Mouse (Mus musculus): ENCODE measurements at regions not wholly inside any gene's neighbourhood (a gene's known extent, or its start where the extent isn't known, plus 50 kb on each side); places are given as distances from the start of the nearest gene placed in this dataset.

DNA sequence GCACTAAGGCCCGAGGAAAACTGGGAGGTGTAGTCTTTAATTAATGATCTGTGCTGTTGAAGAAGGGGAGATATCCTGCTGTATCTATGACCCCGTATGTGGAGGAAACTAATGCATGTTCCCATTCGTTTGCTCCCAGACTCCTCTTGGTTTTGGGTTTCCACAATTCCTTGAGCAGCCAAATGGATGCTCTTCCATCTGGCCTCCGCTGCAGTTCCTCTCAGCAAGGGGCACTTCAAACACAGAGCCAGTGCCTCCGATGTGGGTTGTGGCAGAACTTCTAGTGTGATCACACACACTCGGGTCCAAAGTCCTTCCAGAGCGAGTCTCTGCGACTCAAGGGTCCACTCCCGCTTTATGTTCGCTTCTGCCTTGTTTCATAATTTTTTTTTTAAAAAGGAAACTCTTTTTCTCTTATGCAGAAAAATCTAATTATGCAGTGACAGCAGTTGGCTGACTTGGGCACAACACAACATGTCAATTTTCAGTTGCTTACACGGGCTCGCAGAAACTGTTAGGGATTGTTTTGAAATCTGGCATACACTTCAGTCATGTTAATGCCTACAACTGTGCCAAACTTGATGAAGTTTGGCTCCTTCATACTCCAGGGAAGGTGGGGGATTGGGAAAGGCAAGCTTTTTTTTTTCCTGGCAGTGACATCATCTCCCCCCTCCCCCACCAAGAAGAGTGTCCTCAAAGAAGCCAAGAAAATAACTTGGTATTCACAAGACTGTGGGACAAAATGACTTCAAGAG is 163.2 kb downstream of the Gm11011 start:
- Histone ChIP-seq H3K27me3 (ENCODE audit: control insufficient read depth, insufficient read depth, low read length) (no peaks in the 10 kb centered on the region), H3K27ac (no peak overlapping the region), H3K9ac (no peak overlapping the region), H3K4me2 (replicated peaks) (no peak overlapping the region), H3K36me3 (replicated peaks; ENCODE audit: control insufficient read depth, insufficient read depth) (no peaks in the 10 kb centered on the region), H3K4me1 (replicated peaks; ENCODE audit: control insufficient read depth, insufficient read depth, low read length) (no peaks in the 10 kb centered on the region), H3K9me3 (ENCODE audit: control insufficient read depth, low read length) (no peaks in the 10 kb centered on the region), H3K4me3 (replicated peaks; ENCODE audit: low read length) (no peak overlapping the region)
- ATAC-seq (ENCODE audit: low FRiP score) (no peak), DNase-seq (ENCODE audit: low spot score) (no peak)
- 77% methylated on average over 12 of the region's 12 CpGs for WGBS

DNA sequence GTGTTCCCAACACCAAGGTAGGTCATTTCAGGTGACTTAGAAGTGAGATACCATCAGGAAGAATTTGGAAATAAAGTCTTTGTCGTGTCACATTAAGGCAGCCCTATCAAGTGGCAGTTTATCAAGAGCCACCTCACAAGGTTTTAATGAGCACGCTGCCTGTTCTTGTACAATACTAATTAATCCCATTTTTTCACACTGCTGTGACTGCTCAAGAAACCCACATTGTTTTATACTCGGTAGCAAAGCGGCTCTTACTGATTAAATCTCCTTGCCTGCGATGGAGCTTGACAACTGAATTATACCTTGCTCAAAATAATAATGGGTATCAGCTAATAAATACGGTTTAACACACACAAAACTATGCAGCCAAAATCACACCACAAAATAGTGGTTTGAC is 175.2 kb downstream of the Gm11011 start:
- no peak overlapping the region for H3K4me3 ChIP-seq (replicated peaks; ENCODE audit: low read length)
- no peaks in the 10 kb centered on the region for H3K9me3 ChIP-seq (ENCODE audit: control insufficient read depth, low read length)
- H3K27ac ChIP-seq, result 0 out of 2 replicates have a peak overlapping the region, but pooled peaks have one; percentile 9
- H3K36me3 ChIP-seq (replicated peaks; ENCODE audit: control insufficient read depth, insufficient read depth), result no peaks in the 10 kb centered on the region
- H3K4me1 ChIP-seq (replicated peaks; ENCODE audit: control insufficient read depth, insufficient read depth, low read length), result no peaks in the 10 kb centered on the region
- no peak overlapping the region for H3K4me2 ChIP-seq (replicated peaks)
- ATAC-seq (ENCODE audit: low FRiP score), result no peak
- no peak overlapping the region for H3K9ac ChIP-seq
- DNase-seq (ENCODE audit: low spot score), result no peak
- WGBS, result 47% methylated on average over 6 of the region's 6 CpGs
- no peaks in the 10 kb centered on the region for H3K27me3 ChIP-seq (ENCODE audit: control insufficient read depth, insufficient read depth, low read length)

DNA sequence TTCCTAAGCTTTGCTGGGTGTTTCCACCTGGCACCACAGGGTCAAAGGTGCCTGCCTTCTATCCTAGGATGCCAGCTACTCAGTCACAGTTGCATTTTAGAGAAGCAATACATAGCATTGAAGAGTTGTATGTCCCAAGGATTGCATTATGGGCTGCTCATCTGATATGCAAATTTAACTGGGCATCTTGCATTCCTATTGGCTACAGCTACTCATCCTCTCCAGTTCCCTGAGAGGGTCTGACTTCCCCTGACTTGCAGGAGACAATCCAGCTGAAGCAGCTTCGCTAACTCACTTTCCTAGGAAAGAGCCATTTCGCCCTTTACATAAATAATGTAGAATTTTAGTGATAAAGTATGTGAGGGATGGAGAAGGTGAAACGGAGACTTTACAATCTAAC is 177.5 kb downstream of the Gm11011 start:
- Histone ChIP-seq H3K4me1 (replicated peaks; ENCODE audit: control insufficient read depth, insufficient read depth, low read length) (peaks cover 8% of the 10 kb centered on the region), H3K9ac (no peak overlapping the region), H3K4me3 (replicated peaks; ENCODE audit: low read length) (no peak overlapping the region), H3K27ac (peak overlapping the region; percentile 39; the same call in 1 of the 2 replicates), H3K9me3 (ENCODE audit: control insufficient read depth, low read length) (no peaks in the 10 kb centered on the region), H3K36me3 (replicated peaks; ENCODE audit: control insufficient read depth, insufficient read depth) (no peaks in the 10 kb centered on the region), H3K27me3 (ENCODE audit: control insufficient read depth, insufficient read depth, low read length) (no peaks in the 10 kb centered on the region), H3K4me2 (replicated peaks) (no peak overlapping the region)
- 57% methylated on average over 3 of the region's 3 CpGs for WGBS
- no peak for ATAC-seq (ENCODE audit: low FRiP score)
- DNase-seq (ENCODE audit: low spot score), result no peak

DNA sequence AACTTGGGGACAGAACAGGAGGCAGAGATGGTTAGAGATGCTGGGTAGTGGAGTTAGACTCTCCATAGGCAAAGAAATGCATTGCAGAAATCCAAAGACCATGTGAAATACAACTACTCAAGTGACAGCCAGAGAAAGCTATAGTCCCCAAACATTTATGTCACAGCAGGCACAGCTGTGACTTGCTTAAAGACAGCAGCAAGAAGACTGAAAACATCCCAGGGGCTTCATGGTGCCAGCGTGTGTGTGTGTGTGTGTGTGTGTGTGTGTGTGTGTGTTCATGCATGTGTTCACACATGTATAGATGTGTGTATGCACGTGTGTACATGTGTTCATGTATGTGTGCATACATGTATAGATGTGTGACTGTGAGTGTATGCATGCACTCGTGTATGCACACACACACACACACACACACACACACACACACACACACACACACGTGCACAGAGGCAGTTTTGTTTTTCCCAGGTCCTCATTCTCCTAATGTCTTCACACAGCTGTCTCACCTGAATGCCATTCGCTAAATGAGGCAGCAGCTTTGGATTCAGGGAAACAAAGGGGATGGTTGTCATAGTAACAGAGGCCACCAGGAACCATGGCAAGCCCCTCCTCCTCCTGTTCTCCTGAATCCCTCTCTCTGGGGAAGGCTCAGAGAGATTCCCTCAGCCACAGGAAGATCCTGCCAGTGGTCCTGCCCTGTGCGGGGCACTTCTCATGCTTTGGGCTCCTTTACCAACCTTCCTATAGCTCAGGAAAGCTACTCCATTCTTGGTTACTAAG is 182.4 kb downstream of the Gm11011 start:
- H3K4me1 ChIP-seq (replicated peaks; ENCODE audit: control insufficient read depth, insufficient read depth, low read length), result peaks cover 14% of the 10 kb centered on the region
- H3K27ac ChIP-seq, result peak overlapping the region; percentile 92
- H3K4me2 ChIP-seq (replicated peaks), result peak overlapping the region; percentile 13; the same call in 1 of the 2 replicates
- no peaks in the 10 kb centered on the region for H3K27me3 ChIP-seq (ENCODE audit: control insufficient read depth, insufficient read depth, low read length)
- WGBS, result 16% methylated on average over 6 of the region's 6 CpGs
- no peaks in the 10 kb centered on the region for H3K9me3 ChIP-seq (ENCODE audit: control insufficient read depth, low read length)
- ATAC-seq (ENCODE audit: low FRiP score) (peak; percentile 93), DNase-seq (ENCODE audit: low spot score) (peak; percentile 86)
- H3K9ac ChIP-seq, result peak overlapping the region; percentile 37; the same call in 1 of the 2 replicates
- no peaks in the 10 kb centered on the region for H3K36me3 ChIP-seq (replicated peaks; ENCODE audit: control insufficient read depth, insufficient read depth)
- H3K4me3 ChIP-seq (replicated peaks; ENCODE audit: low read length), result no peak overlapping the region

DNA sequence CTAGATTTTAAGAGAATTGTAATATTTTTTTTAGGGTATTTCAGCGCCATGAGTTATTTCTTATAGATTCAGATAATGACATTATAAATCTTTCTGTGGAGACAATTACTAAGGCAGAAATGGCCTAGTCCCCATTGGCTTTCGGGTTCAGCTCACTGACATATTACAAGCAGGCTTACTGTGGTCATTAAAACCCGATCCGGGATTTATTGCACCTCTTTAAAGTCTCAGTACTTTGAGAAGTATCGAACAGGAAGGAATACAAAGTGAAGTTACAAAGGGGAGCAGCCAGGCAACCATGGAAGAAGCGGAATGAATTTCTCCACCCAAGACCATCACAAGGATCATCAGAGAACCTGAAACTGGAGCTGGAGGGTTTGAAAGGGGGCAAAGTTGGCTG is 189.8 kb downstream of the Gm11011 start:
- 75% methylated on average over 6 of the region's 6 CpGs for WGBS
- H3K4me1 ChIP-seq (replicated peaks; ENCODE audit: control insufficient read depth, insufficient read depth, low read length), result no peaks in the 10 kb centered on the region
- no peak for ATAC-seq (ENCODE audit: low FRiP score)
- no peaks in the 10 kb centered on the region for H3K36me3 ChIP-seq (replicated peaks; ENCODE audit: control insufficient read depth, insufficient read depth)
- H3K4me3 ChIP-seq (replicated peaks; ENCODE audit: low read length), result no peak overlapping the region
- no peak overlapping the region for H3K27ac ChIP-seq
- no peak for DNase-seq (ENCODE audit: low spot score)
- H3K27me3 ChIP-seq (ENCODE audit: control insufficient read depth, insufficient read depth, low read length), result no peaks in the 10 kb centered on the region
- H3K4me2 ChIP-seq (replicated peaks), result no peak overlapping the region
- H3K9ac ChIP-seq, result no peak overlapping the region
- no peaks in the 10 kb centered on the region for H3K9me3 ChIP-seq (ENCODE audit: control insufficient read depth, low read length)

DNA sequence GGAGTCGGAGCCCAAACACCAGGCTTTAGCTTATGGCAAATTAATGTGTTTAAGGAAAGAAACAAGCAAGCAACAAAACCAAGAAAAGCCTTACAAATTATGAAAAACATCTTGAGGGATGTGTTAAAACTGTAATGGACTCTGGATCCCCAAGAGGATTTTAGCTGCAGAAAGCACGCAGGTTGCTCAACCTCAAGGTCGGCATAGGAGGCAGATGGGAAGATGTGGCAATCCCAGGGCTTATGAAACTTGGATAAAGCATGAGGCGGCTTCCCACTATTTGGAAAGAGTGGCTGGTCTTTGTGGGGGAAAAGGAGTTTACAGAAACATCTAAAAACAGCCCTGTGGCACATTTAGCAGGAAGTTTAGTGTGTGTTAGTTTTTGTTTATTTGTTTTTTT is 190.5 kb downstream of the Gm11011 start:
- no peaks in the 10 kb centered on the region for H3K27me3 ChIP-seq (ENCODE audit: control insufficient read depth, insufficient read depth, low read length)
- no peak overlapping the region for H3K4me2 ChIP-seq (replicated peaks)
- DNase-seq (ENCODE audit: low spot score) (no peak), ATAC-seq (ENCODE audit: low FRiP score) (no peak)
- H3K27ac ChIP-seq, result no peak overlapping the region
- WGBS, result 86% methylated on average over 4 of the region's 4 CpGs
- no peaks in the 10 kb centered on the region for H3K36me3 ChIP-seq (replicated peaks; ENCODE audit: control insufficient read depth, insufficient read depth)
- no peaks in the 10 kb centered on the region for H3K9me3 ChIP-seq (ENCODE audit: control insufficient read depth, low read length)
- no peaks in the 10 kb centered on the region for H3K4me1 ChIP-seq (replicated peaks; ENCODE audit: control insufficient read depth, insufficient read depth, low read length)
- H3K4me3 ChIP-seq (replicated peaks; ENCODE audit: low read length), result no peak overlapping the region
- no peak overlapping the region for H3K9ac ChIP-seq

DNA sequence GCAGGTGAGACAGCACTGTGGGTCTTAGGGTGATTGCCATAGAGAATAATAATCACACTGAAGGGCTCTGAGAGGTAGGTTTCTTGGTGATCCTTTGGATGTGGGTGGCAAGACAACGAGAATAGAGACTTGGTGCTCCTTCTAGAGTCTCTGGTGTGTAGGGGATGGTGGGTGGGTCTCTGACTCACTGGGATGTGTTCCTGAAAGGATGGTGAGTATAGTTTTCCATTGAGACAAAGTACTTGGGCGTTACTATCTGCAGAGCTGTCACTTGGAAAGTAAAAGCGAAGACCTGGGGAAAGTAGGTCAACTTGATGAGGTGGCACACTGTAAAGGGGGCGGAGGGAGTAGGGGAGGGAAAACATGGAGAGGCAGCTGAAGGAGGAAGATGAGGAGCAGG is 191.3 kb downstream of the Gm11011 start:
- Histone ChIP-seq H3K9ac (no peak overlapping the region), H3K36me3 (replicated peaks; ENCODE audit: control insufficient read depth, insufficient read depth) (no peaks in the 10 kb centered on the region), H3K4me2 (replicated peaks) (no peak overlapping the region), H3K9me3 (ENCODE audit: control insufficient read depth, low read length) (no peaks in the 10 kb centered on the region), H3K27me3 (ENCODE audit: control insufficient read depth, insufficient read depth, low read length) (no peaks in the 10 kb centered on the region), H3K4me3 (replicated peaks; ENCODE audit: low read length) (no peak overlapping the region), H3K4me1 (replicated peaks; ENCODE audit: control insufficient read depth, insufficient read depth, low read length) (no peaks in the 10 kb centered on the region), H3K27ac (no peak overlapping the region)
- 83% methylated on average over 4 of the region's 4 CpGs for WGBS
- ATAC-seq (ENCODE audit: low FRiP score) (no peak), DNase-seq (ENCODE audit: low spot score) (no peak)

GRCm38 (mm10) chr2:169389611-169390010 is 197.9 kb downstream of the Gm11011 start:
- Histone ChIP-seq H3K4me1 (replicated peaks; ENCODE audit: control insufficient read depth, insufficient read depth, low read length) (peaks cover 7% of the 10 kb centered on the region; the same call in 1 of the 2 replicates), H3K4me3 (replicated peaks; ENCODE audit: low read length) (no peak overlapping the region), H3K9ac (no peak overlapping the region), H3K36me3 (replicated peaks; ENCODE audit: control insufficient read depth, insufficient read depth) (no peaks in the 10 kb centered on the region), H3K27me3 (ENCODE audit: control insufficient read depth, insufficient read depth, low read length) (no peaks in the 10 kb centered on the region), H3K9me3 (ENCODE audit: control insufficient read depth, low read length) (no peaks in the 10 kb centered on the region), H3K4me2 (replicated peaks) (no peak overlapping the region), H3K27ac (peak overlapping the region; percentile 29; the same call in 1 of the 2 replicates)
- no peak for ATAC-seq (ENCODE audit: low FRiP score)
- WGBS, result 67% methylated on average over 4 of the region's 4 CpGs
- no peak for DNase-seq (ENCODE audit: low spot score)

DNA sequence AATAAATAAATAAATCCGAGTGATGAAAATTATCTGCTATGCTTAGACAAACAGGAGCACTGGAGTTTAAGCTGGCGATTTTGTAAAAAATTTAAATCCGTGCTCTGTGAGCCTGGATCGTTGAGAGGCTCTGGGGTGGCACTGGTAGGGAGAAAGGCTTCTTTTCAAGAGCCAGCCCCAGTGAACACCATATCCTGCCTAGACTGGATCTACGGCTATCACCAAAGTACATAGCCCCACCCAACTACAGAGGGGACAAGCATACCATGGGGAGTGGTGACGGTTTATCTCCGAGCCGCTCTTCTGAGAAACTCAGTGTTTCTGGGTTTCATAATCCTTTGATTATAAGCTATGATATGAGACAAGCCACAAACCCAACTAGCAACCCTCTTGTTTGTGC is 199.0 kb downstream of the Gm11011 start:
- no peak overlapping the region for H3K4me2 ChIP-seq (replicated peaks)
- no peaks in the 10 kb centered on the region for H3K27me3 ChIP-seq (ENCODE audit: control insufficient read depth, insufficient read depth, low read length)
- 83% methylated on average over 8 of the region's 8 CpGs for WGBS
- H3K9ac ChIP-seq, result no peak overlapping the region
- DNase-seq (ENCODE audit: low spot score), result no peak
- no peak overlapping the region for H3K4me3 ChIP-seq (replicated peaks; ENCODE audit: low read length)
- H3K27ac ChIP-seq, result no peak overlapping the region
- H3K9me3 ChIP-seq (ENCODE audit: control insufficient read depth, low read length), result no peaks in the 10 kb centered on the region
- peaks cover 7% of the 10 kb centered on the region; the same call in 1 of the 2 replicates for H3K4me1 ChIP-seq (replicated peaks; ENCODE audit: control insufficient read depth, insufficient read depth, low read length)
- no peak for ATAC-seq (ENCODE audit: low FRiP score)
- no peaks in the 10 kb centered on the region for H3K36me3 ChIP-seq (replicated peaks; ENCODE audit: control insufficient read depth, insufficient read depth)

Measured in hindbrain, embryonic 14.5 days (tissue).